Mouse (Mus musculus): Measurements from ENCODE around the gene Vmn1r232. TPM values are rescaled to one million over a fixed set of nuclear protein-coding genes. Genes with fewer than 3 reads are reported as not detected.

Vmn1r232 gene
- total RNA-seq (2023) = not detected

DNA sequence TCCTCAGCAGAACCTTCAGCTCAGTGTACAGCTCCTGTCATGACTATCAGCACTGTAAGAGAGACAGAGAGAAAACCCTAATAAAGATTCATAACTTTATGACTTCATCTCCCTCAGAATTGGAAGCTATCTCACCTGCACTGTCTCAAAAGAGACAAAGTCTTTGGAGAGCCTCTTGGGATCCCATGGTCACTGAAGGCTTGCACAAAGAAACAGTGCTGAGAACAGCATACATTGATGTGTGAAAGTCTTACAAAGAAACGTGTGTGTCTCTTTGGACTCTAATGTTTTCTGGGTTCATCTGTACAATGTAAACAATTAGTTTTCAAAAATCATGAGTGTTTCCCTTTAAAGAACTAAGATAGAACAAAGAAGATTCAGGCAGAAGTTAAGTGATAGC lies at the start of gene Vmn1r232:
TSS of gene Vmn1r232 (minus strand) at position 101 of the 400 bp plus-strand sequence.

DNA sequence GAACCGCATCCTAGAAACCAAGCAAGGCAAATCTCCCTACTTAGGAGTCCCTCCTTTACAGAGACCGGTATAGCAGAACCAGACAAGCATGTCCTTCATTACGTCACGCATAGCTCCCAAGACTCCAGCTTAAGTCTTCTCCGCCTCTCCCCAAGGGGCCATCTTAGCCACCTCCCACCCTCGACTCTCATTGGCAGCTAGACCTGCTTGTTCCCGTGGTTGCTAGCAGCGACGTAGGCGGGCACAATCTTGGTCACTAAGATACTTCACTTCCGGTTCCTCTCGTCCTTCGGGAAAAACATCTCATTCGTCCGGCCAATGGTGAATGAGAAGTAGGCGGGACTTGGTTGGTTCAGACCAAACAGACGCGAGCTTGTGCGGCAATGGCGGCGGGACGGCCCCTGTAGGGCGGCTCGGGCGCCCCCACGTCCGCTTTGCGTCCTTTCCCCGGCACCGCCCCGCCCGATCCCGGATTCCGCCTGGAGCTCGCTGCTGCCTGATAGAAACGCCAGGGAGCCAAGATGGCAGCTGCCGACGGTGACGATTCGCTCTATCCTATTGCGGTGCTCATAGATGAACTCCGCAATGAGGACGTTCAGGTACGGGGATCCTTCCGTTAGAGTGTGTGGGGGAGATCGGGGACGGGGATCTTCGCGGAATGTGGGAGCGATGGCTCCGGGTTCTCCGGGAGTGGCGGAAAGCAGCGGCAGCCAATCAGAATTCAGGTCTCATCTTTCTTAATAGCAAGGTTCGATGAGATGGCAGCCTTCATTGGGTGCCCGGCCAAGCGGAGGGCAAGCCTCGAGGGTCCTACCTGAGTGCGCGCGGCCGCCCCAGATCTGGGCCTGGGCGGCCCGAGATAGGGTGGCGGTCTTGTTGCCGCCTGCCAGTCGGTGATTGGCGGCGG lies 25.7 kb upstream of the Vmn1r232 start, which contains the start of gene Ppp2r1a:
TSS of gene Ppp2r1a (plus strand) at position 327 of the 907 bp plus-strand sequence.

DNA sequence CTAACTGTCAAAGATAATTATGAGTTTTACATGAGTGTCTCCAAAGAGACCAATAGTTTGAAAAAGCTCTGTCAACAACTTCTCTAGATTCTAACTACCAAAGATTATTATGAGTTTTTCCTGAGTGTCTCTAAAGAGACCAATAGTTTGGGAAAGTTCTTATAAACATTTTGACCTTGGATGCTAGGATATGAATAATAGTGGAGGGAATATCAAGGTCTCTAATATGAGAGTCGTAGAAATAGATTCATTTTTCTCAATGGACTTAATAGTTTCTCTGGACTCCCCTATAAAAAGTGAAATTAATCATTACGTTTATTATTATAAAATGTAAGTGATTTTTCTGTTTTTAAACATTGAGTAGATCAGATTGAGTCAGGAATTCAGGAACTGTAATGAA lies 14.5 kb downstream of the Vmn1r232 start, which contains the start of gene Vmn1r231:
TSS of gene Vmn1r231 (minus strand) at position 101 of the 400 bp plus-strand sequence.

Other genes with a start within 250 kb of the Vmn1r232 start
- gene Vmn1r226, start 236.9 kb downstream of the Vmn1r232 start, total RNA-seq (2023) = not detected
- gene Vmn1r227, start 189.9 kb downstream of the Vmn1r232 start, total RNA-seq (2023) = not detected
- gene Vmn1r228, start 133.6 kb downstream of the Vmn1r232 start, total RNA-seq (2023) = not detected
- gene Vmn1r229, start 108.2 kb downstream of the Vmn1r232 start, total RNA-seq (2023) = not detected
- not detected for gene Vmn1r230, start 79.3 kb downstream of the Vmn1r232 start, total RNA-seq (2023)
- gene Vmn1r231, start 14.6 kb downstream of the Vmn1r232 start, total RNA-seq (2023) = not detected
- 244 TPM for gene Ppp2r1a, start 25.6 kb upstream of the Vmn1r232 start, total RNA-seq (2023)
- not detected for gene Vmn1r233, start 76.8 kb upstream of the Vmn1r232 start, total RNA-seq (2023)
- 11.4 TPM for gene Zfp160, start 89.2 kb upstream of the Vmn1r232 start, total RNA-seq (2023)